Mouse (Mus musculus) heart, embryonic 11.5 days (tissue): ENCODE measurements around the gene Rnf11. TPM values are rescaled to one million over a fixed set of nuclear protein-coding genes. Genes with fewer than 3 reads are reported as not detected.

Experiments used
- ATAC-seq: fragments of 200-750 bp; cut with Nextera tagmentation; replicated peaks from 2 replicates; pipeline ENCODE4 v1.8.0; 2017; ENCODE audit warnings: moderate library complexity; ENCODE audit not compliant: insufficient number of reproducible peaks, low FRiP score, low TSS enrichment
- H3K27ac ChIP-seq: fragments of 300-500 bp; sonication (generic); 2 replicates; pipeline ENCODE4 v1.5.1; 2014; ENCODE audit warnings: mild to moderate bottlenecking, low read depth, low read length
- H3K27me3 ChIP-seq: fragments of 300-500 bp; sonication (generic); 2 replicates; pipeline ENCODE4 v1.6.1; 2014; ENCODE audit warnings: mild to moderate bottlenecking, low read length, mixed read lengths; ENCODE audit not compliant: control insufficient read depth, insufficient read depth
- H3K36me3 ChIP-seq: fragments of 300-500 bp; sonication (generic); 2 replicates; pipeline ENCODE4 v1.6.1; 2014; ENCODE audit warnings: mild to moderate bottlenecking, low read length, moderate library complexity, mixed read lengths; ENCODE audit not compliant: control insufficient read depth, insufficient read depth
- H3K4me1 ChIP-seq: fragments of 300-500 bp; sonication (generic); 2 replicates; pipeline ENCODE4 v1.6.1; 2014; ENCODE audit warnings: low read length; ENCODE audit not compliant: control insufficient read depth, insufficient read depth
- H3K4me2 ChIP-seq: fragments of 300-500 bp; sonication (generic); 2 replicates; pipeline ENCODE4 v1.6.1; 2014; ENCODE audit warnings: mild to moderate bottlenecking, moderate library complexity
- H3K4me3 ChIP-seq: fragments of 300-500 bp; sonication (generic); 2 replicates; pipeline ENCODE4 v1.5.1; 2014; ENCODE audit warnings: low read depth, low read length
- H3K9ac ChIP-seq: fragments of 300-500 bp; sonication (generic); 2 replicates; pipeline ENCODE4 v1.6.1; 2014; ENCODE audit warnings: mild to moderate bottlenecking, low read depth, low read length, moderate library complexity
- H3K9me3 ChIP-seq: fragments of 300-500 bp; sonication (generic); replicated peaks from 2 replicates; pipeline ENCODE4 v1.6.1; 2016; ENCODE audit warnings: low read length; ENCODE audit not compliant: control insufficient read depth
- WGBS: fragments of 180-500 bp; shearing (Covaris S2); extraction: QIAGEN DNeasy Blood & Tissue Kit; methylation state at CpG from one replicate; pipeline ENCODE4 v1.1.7; 2014; ENCODE audit not compliant: insufficient replicate concordance; 5-methylcytosine and 5-hydroxymethylcytosine counted together
- polyA plus RNA-seq: library from polyadenylated mRNA; unstranded; fragments of >200 nt; fragmentation: Nextera tagmentation; extraction: Ambion mirVana; gene quantifications from 2 replicates; pipeline ENCODE4 v1.2.1, GENCODE M21; 2014

The Rnf11 gene
- polyA plus RNA-seq, 1 experiment from 2014 or later = 47.1 TPM

- ATAC-seq = no peak
Measured at GRCm38 (mm10) chr4:109417998-109418397, 66.5 kb downstream of the Rnf11 start.

GRCm38 (mm10) chr4:109412233-109412632 is 72.3 kb downstream of the Rnf11 start:
- Histone ChIP-seq H3K36me3 (no peaks in the 10 kb centered on the region), H3K27ac (peak overlapping the region; percentile 91), H3K9me3 (no peaks in the 10 kb centered on the region), H3K9ac (no peak overlapping the region), H3K4me2 (no peak overlapping the region), H3K4me1 (peaks cover 19% of the 10 kb centered on the region), H3K4me3 (no peak overlapping the region), H3K27me3 (no peaks in the 10 kb centered on the region)
- 80% methylated on average over 5 of the region's 5 CpGs for WGBS
- ATAC-seq = no peak

More at GRCm38 (mm10) chr4:109417998-109418397, 66.5 kb downstream of the Rnf11 start:
- no peak overlapping the region for H3K4me3 ChIP-seq
- WGBS = 83% methylated on average over 1 of the region's 1 CpGs
- H3K27me3 ChIP-seq = no peaks in the 10 kb centered on the region
- no peak overlapping the region for H3K27ac ChIP-seq
- H3K9ac ChIP-seq = no peak overlapping the region
- H3K36me3 ChIP-seq = no peaks in the 10 kb centered on the region
- no peak overlapping the region for H3K4me2 ChIP-seq
- H3K9me3 ChIP-seq = no peaks in the 10 kb centered on the region
- 0 out of 2 replicates have a peak, but pooled peaks cover 4% of the 10 kb centered on the region for H3K4me1 ChIP-seq

- Histone ChIP-seq H3K4me1 (peaks cover 21% of the 10 kb centered on the region), H3K9me3 (no peaks in the 10 kb centered on the region), H3K4me3 (no peak overlapping the region; the same call in 1 of the 2 replicates), H3K36me3 (no peaks in the 10 kb centered on the region), H3K9ac (peak overlapping the region; percentile 39; the same call in 1 of the 2 replicates), H3K4me2 (peak overlapping the region; percentile 36), H3K27ac (peak overlapping the region; percentile 91), H3K27me3 (no peaks in the 10 kb centered on the region)
- no peak; the same call in 1 of the 2 replicates for ATAC-seq
- 66% methylated on average over 6 of the region's 6 CpGs for WGBS
Measured at GRCm38 (mm10) chr4:109411377-109411967, 73.1 kb downstream of the Rnf11 start.

- peak overlapping the region; percentile 91 for H3K27ac ChIP-seq
- H3K36me3 ChIP-seq = no peaks in the 10 kb centered on the region
- H3K4me3 ChIP-seq = no peak overlapping the region; the same call in 1 of the 2 replicates
- peak overlapping the region; percentile 39; the same call in 1 of the 2 replicates for H3K9ac ChIP-seq
- H3K9me3 ChIP-seq = no peaks in the 10 kb centered on the region
- peaks cover 25% of the 10 kb centered on the region for H3K4me1 ChIP-seq
- peak; percentile 59 for ATAC-seq
- no peaks in the 10 kb centered on the region for H3K27me3 ChIP-seq
- peak overlapping the region; percentile 36 for H3K4me2 ChIP-seq
- 41% methylated on average over 9 of the region's 9 CpGs for WGBS
Measured at GRCm38 (mm10) chr4:109410681-109411376, 73.7 kb downstream of the Rnf11 start.

GRCm38 (mm10) chr4:109407701-109408485 is 76.6 kb downstream of the Rnf11 start:
- Histone ChIP-seq H3K4me3 (peak overlapping the region; percentile 73), H3K9me3 (no peaks in the 10 kb centered on the region), H3K27me3 (no peaks in the 10 kb centered on the region), H3K4me1 (peaks cover 32% of the 10 kb centered on the region), H3K9ac (peak overlapping the region; percentile 84), H3K36me3 (no peaks in the 10 kb centered on the region; the same call in 1 of the 2 replicates), H3K4me2 (peak overlapping the region; percentile 98), H3K27ac (no peak overlapping the region)
- 76% methylated on average over 9 of the region's 9 CpGs for WGBS
- no peak for ATAC-seq

GRCm38 (mm10) chr4:109407176-109407520 is 77.4 kb downstream of the Rnf11 start:
- H3K27ac ChIP-seq = peak overlapping the region; percentile 84
- peak overlapping the region; percentile 98 for H3K4me2 ChIP-seq
- H3K36me3 ChIP-seq = no peaks in the 10 kb centered on the region; the same call in 1 of the 2 replicates
- peak overlapping the region; percentile 84 for H3K9ac ChIP-seq
- H3K4me3 ChIP-seq = peak overlapping the region; percentile 73
- WGBS = 4% methylated on average over 12 of the region's 24 CpGs
- no peaks in the 10 kb centered on the region for H3K27me3 ChIP-seq
- no peaks in the 10 kb centered on the region for H3K9me3 ChIP-seq
- no peak for ATAC-seq
- peaks cover 32% of the 10 kb centered on the region for H3K4me1 ChIP-seq

- H3K4me1 ChIP-seq = peaks cover 32% of the 10 kb centered on the region
- under 1% methylated on average over 40 of the region's 56 CpGs for WGBS
- peak within 1 kb of the TSS; percentile 73 for H3K4me3 ChIP-seq
- H3K9ac ChIP-seq = peak within 1 kb of the TSS; percentile 84
- H3K4me2 ChIP-seq = peak within 1 kb of the TSS; percentile 98
- peak within 1 kb of the TSS; percentile 84 for H3K27ac ChIP-seq
- ATAC-seq = peak; percentile 59
- no peaks in the 10 kb centered on the region; the same call in 1 of the 2 replicates for H3K36me3 ChIP-seq
- no peaks in the 10 kb centered on the region for H3K27me3 ChIP-seq
- H3K9me3 ChIP-seq = no peaks in the 10 kb centered on the region
Measured at GRCm38 (mm10) chr4:109406486-109407175, 77.9 kb downstream of the Rnf11 start, which contains the start of gene Ttc39a. Gene Ttc39a, plus strand, starts transcription at chr4:109406623.

GRCm38 (mm10) chr4:109406054-109406485 is 78.5 kb downstream of the Rnf11 start:
- no peaks in the 10 kb centered on the region for H3K27me3 ChIP-seq
- peaks cover 28% of the 10 kb centered on the region for H3K4me1 ChIP-seq
- H3K36me3 ChIP-seq = no peaks in the 10 kb centered on the region; the same call in 1 of the 2 replicates
- H3K9me3 ChIP-seq = no peaks in the 10 kb centered on the region
- peak overlapping the region; percentile 73 for H3K4me3 ChIP-seq
- peak overlapping the region; percentile 84 for H3K9ac ChIP-seq
- H3K4me2 ChIP-seq = peak overlapping the region; percentile 98
- H3K27ac ChIP-seq = peak overlapping the region; percentile 84
- 2% methylated on average over 3 of the region's 3 CpGs for WGBS
- ATAC-seq = peak; percentile 84
